Mouse (Mus musculus): ENCODE measurements around the gene Sele. TPM values are rescaled to one million over a fixed set of nuclear protein-coding genes. Genes with fewer than 3 reads are reported as not detected.

Gene Sele
- polyA plus RNA-seq, 1 experiment from 2014 or later = 0.06 TPM

DNA sequence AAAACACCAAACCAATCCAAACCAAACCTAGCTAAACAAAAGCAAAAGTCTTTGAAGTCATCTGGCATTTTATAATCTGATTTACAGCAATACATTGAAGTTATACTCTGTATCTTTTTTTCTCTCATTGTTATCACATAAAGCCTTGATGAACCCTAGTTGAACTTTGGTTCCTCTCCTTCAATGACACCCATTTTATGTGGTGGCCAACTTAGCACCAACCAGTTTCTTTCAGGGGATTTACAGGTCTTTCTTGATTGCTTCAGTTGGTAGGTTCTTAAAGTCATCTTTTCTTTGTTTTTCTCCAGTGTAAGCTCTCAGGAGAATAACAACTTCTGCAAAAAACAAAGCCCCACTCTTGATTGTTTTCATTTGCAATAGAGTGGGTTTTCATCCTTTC lies 21.2 kb downstream of the Sele start:
- Histone ChIP-seq H3K36me3 (ENCODE audit: control insufficient read depth, insufficient read depth, low read length) (no peaks in the 10 kb centered on the region), H3K4me3 (ENCODE audit: low read length) (no peak overlapping the region), H3K9me3 (ENCODE audit: control insufficient read depth, low read length) (no peaks in the 10 kb centered on the region)

DNA sequence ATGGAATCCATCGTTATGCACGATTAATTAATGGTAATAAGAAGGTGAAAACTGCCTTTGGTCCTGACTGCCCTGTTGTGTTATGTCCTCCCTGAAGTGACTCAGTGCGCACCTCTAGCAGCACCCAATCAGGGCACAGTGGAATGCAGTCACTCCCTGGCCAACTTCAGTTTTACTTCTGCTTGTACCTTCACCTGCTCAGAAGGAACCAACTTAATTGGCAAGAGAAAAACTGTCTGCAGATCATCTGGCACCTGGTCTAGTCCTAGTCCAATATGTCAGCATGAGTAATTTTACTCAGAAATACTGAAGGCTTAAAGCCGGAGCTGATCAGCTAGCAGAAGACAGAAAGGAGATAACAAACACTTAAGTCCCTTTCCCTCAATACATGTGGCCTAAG lies 22.4 kb downstream of the Sele start:
- ATAC-seq = no peak
- no peak overlapping the region for H3K27ac ChIP-seq (ENCODE audit: low read length)
- H3K9ac ChIP-seq (ENCODE audit: low read depth, low read length) = no peak overlapping the region
- no peaks in the 10 kb centered on the region for H3K9me3 ChIP-seq (ENCODE audit: control insufficient read depth, low read length)
- WGBS = 85% methylated on average over 4 of the region's 4 CpGs
- no peaks in the 10 kb centered on the region for H3K27me3 ChIP-seq (replicated peaks; ENCODE audit: control insufficient read depth, insufficient read depth, low read length)
- H3K4me2 ChIP-seq (ENCODE audit: low read depth, low read length) = no peak overlapping the region
- no peak overlapping the region for H3K4me3 ChIP-seq (ENCODE audit: low read length)
- H3K4me1 ChIP-seq (ENCODE audit: control insufficient read depth, insufficient read depth, low read length) = no peaks in the 10 kb centered on the region
- H3K36me3 ChIP-seq (ENCODE audit: control insufficient read depth, insufficient read depth, low read length) = no peaks in the 10 kb centered on the region

More for the DNA sequence above, 21.2 kb downstream of the Sele start:
- H3K27me3 ChIP-seq (replicated peaks; ENCODE audit: control insufficient read depth, insufficient read depth, low read length) = no peaks in the 10 kb centered on the region
- no peaks in the 10 kb centered on the region for H3K4me1 ChIP-seq (ENCODE audit: control insufficient read depth, insufficient read depth, low read length)
- no peak overlapping the region for H3K27ac ChIP-seq (ENCODE audit: low read length)
- no peak overlapping the region for H3K4me2 ChIP-seq (ENCODE audit: low read depth, low read length)
- no peak for ATAC-seq
- H3K9ac ChIP-seq (ENCODE audit: low read depth, low read length) = no peak overlapping the region

DNA sequence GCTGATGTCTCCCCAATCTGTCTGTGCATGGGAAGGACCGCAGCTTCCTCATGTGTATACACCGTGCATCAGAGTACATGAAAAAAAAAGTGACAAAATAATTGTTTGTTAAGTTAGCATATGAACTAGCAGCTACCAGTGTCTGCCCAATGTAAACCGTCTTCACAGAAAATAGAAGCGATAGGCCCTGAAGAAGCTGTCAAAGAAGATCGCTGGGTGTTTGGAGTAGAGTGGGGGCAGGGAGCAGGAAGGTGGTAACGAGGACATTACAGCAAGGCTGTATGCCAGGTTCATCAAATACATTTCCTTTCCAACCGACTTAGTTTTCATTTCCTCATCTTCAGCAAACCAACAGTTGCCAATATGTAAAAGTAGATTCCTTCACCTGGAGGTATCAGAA lies 23.1 kb downstream of the Sele start:
- no peak overlapping the region for H3K4me2 ChIP-seq (ENCODE audit: low read depth, low read length)
- H3K36me3 ChIP-seq (ENCODE audit: control insufficient read depth, insufficient read depth, low read length) = no peaks in the 10 kb centered on the region
- no peak overlapping the region for H3K9ac ChIP-seq (ENCODE audit: low read depth, low read length)
- H3K4me1 ChIP-seq (ENCODE audit: control insufficient read depth, insufficient read depth, low read length) = no peaks in the 10 kb centered on the region
- H3K4me3 ChIP-seq (ENCODE audit: low read length) = no peak overlapping the region
- no peak overlapping the region for H3K27ac ChIP-seq (ENCODE audit: low read length)
- H3K27me3 ChIP-seq (replicated peaks; ENCODE audit: control insufficient read depth, insufficient read depth, low read length) = no peaks in the 10 kb centered on the region
- H3K9me3 ChIP-seq (ENCODE audit: control insufficient read depth, low read length) = no peaks in the 10 kb centered on the region
- 74% methylated on average over 7 of the region's 7 CpGs for WGBS
- no peak for ATAC-seq

DNA sequence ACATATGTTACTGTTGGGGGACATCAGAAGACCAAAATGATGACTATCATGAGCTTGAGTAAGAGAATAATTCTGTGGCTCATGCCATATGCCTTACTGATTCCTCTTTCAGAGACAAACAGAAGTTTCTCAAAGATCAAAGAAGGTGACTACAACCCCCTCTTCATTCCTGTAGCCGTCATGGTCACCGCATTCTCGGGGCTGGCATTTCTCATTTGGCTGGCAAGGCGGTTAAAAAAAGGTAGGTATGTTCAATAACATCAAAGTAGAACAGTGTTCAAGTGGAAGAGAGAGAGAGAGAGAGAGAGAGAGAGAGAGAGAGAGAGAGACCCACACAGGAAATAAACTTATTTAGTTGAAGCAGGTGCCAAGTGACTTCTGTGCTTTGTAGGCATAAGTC lies 24.0 kb downstream of the Sele start:
- Histone ChIP-seq H3K4me1 (ENCODE audit: control insufficient read depth, insufficient read depth, low read length) (no peaks in the 10 kb centered on the region), H3K27me3 (replicated peaks; ENCODE audit: control insufficient read depth, insufficient read depth, low read length) (no peaks in the 10 kb centered on the region), H3K27ac (ENCODE audit: low read length) (no peak overlapping the region), H3K9me3 (ENCODE audit: control insufficient read depth, low read length) (no peaks in the 10 kb centered on the region), H3K4me3 (ENCODE audit: low read length) (no peak overlapping the region), H3K36me3 (ENCODE audit: control insufficient read depth, insufficient read depth, low read length) (no peaks in the 10 kb centered on the region), H3K9ac (ENCODE audit: low read depth, low read length) (no peak overlapping the region), H3K4me2 (ENCODE audit: low read depth, low read length) (no peak overlapping the region)
- ATAC-seq = no peak
- 94% methylated on average over 4 of the region's 4 CpGs for WGBS

DNA sequence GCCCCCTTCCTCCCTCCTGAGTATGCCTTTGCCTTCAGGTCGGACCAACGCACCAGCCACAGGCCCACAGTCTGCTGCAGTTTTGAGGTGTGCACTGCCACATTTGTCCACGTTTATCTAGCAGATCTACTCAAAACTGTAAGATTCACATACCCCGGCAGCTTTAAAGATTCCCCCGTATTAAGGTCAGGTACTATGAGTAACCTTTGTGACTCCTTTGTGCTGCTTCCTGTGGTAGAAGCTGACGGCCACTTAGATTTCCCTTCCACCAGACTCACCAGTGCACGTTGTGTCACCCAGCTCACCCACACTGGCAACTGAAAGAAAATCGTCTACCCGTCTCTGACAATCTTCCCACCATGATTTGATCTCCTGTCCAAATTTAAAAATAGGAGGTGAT lies 25.1 kb downstream of the Sele start:
- no peak overlapping the region for H3K4me2 ChIP-seq (ENCODE audit: low read depth, low read length)
- WGBS = 82% methylated on average over 9 of the region's 9 CpGs
- no peak overlapping the region for H3K9ac ChIP-seq (ENCODE audit: low read depth, low read length)
- no peak overlapping the region for H3K27ac ChIP-seq (ENCODE audit: low read length)
- H3K4me3 ChIP-seq (ENCODE audit: low read length) = no peak overlapping the region
- no peaks in the 10 kb centered on the region for H3K4me1 ChIP-seq (ENCODE audit: control insufficient read depth, insufficient read depth, low read length)
- no peaks in the 10 kb centered on the region for H3K36me3 ChIP-seq (ENCODE audit: control insufficient read depth, insufficient read depth, low read length)
- ATAC-seq = no peak
- no peaks in the 10 kb centered on the region for H3K9me3 ChIP-seq (ENCODE audit: control insufficient read depth, low read length)
- no peaks in the 10 kb centered on the region for H3K27me3 ChIP-seq (replicated peaks; ENCODE audit: control insufficient read depth, insufficient read depth, low read length)

DNA sequence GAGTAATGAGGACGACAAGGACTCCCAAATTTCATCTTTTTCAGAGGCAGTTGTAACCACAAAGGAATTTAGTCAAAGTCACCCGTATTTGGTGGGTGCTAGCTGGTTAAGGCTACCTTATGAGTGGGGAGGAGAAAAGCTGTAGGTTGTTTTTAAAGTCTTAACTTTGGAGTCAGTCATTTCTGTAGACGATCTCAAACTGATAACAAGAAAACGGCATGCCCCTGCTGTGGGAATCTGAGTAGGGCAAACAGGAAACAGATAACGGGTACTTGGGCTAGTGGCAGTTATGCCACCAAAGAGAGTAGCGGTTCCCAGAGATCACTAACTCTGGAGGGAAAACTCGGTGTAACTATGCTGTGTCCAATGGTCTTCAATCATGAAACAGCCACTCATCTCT lies 25.8 kb downstream of the Sele start:
- Histone ChIP-seq H3K9ac (ENCODE audit: low read depth, low read length) (no peak overlapping the region), H3K4me1 (ENCODE audit: control insufficient read depth, insufficient read depth, low read length) (no peaks in the 10 kb centered on the region), H3K27ac (ENCODE audit: low read length) (no peak overlapping the region), H3K4me3 (ENCODE audit: low read length) (no peak overlapping the region), H3K9me3 (ENCODE audit: control insufficient read depth, low read length) (no peaks in the 10 kb centered on the region), H3K36me3 (ENCODE audit: control insufficient read depth, insufficient read depth, low read length) (no peaks in the 10 kb centered on the region), H3K27me3 (replicated peaks; ENCODE audit: control insufficient read depth, insufficient read depth, low read length) (no peaks in the 10 kb centered on the region), H3K4me2 (ENCODE audit: low read depth, low read length) (no peak overlapping the region)
- 78% methylated on average over 7 of the region's 7 CpGs for WGBS
- ATAC-seq = no peak

DNA sequence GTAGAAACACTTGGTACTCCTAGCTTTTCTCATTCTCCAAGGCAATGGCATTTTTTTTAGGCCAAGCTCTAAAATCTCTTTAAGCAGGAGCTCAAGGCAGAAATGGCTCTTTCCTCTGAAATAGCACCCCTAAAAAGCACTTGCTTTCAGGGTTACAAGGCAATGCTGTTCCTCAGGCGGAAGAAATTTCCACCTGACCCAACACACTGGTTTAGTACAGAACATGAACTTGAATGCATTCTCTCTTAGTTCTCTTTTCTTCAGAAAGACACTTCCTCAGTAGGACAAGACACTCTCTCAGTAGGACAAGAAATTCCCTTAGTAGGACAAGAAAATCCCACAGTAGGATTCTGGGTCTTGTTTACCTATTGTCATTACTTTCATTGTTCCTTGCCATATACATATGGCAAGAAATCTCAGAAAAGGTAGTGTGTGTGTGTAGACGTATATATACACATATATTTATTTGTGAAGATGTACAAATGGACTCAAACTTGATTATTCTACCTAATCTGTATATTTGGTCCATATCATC lies 26.6 kb downstream of the Sele start:
- Histone ChIP-seq H3K4me1 (ENCODE audit: control insufficient read depth, insufficient read depth, low read length) (no peaks in the 10 kb centered on the region), H3K9me3 (ENCODE audit: control insufficient read depth, low read length) (no peaks in the 10 kb centered on the region), H3K4me2 (ENCODE audit: low read depth, low read length) (no peak overlapping the region), H3K27me3 (replicated peaks; ENCODE audit: control insufficient read depth, insufficient read depth, low read length) (no peaks in the 10 kb centered on the region), H3K4me3 (ENCODE audit: low read length) (no peak overlapping the region), H3K9ac (ENCODE audit: low read depth, low read length) (no peak overlapping the region), H3K27ac (ENCODE audit: low read length) (no peak overlapping the region), H3K36me3 (ENCODE audit: control insufficient read depth, insufficient read depth, low read length) (no peaks in the 10 kb centered on the region)
- 85% methylated on average over 2 of the region's 2 CpGs for WGBS
- ATAC-seq = no peak

DNA sequence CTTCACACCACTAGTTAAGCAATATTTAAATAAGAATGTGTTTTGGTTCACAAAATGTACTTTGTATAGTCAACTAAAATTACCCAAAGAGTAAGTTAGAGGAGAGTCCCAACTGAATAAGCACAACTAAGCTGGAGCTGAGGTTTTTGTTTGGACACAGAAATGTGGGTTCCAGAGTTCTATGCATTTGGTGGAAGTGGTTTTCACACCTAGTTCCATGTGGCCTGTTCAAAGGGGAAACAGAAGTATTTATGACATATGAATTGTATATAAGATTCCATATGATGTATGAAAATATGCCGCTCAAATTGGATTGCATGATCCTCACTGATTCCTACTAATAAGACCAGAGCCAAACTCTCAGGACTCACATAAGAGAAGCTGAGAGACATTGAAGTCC lies 27.4 kb downstream of the Sele start:
- Histone ChIP-seq H3K27ac (ENCODE audit: low read length) (no peak overlapping the region), H3K36me3 (ENCODE audit: control insufficient read depth, insufficient read depth, low read length) (no peaks in the 10 kb centered on the region), H3K27me3 (replicated peaks; ENCODE audit: control insufficient read depth, insufficient read depth, low read length) (no peaks in the 10 kb centered on the region), H3K9ac (ENCODE audit: low read depth, low read length) (no peak overlapping the region), H3K4me1 (ENCODE audit: control insufficient read depth, insufficient read depth, low read length) (no peaks in the 10 kb centered on the region), H3K9me3 (ENCODE audit: control insufficient read depth, low read length) (no peaks in the 10 kb centered on the region), H3K4me3 (ENCODE audit: low read length) (no peak overlapping the region), H3K4me2 (ENCODE audit: low read depth, low read length) (no peak overlapping the region)
- no peak for ATAC-seq
- 96% methylated on average over 1 of the region's 1 CpGs for WGBS

DNA sequence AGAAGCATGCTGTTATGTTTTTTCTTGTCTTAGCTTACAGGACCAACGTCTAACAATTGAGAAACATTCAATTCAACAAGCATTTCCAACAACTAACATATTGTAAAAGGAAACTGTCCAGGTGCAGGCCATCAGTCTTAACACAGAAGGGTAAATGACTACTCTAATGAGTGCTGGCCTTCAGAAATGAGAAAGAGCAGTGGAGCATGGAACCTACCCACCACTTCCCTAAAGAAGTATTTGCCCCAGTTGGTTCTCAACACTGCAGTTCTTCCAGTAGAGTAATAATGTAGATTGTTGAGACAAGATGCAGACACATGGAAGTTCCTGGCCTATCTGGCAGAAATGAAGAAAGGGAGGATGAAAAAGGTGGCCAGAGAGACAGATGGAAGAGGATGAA lies 28.4 kb downstream of the Sele start:
- Histone ChIP-seq H3K4me1 (ENCODE audit: control insufficient read depth, insufficient read depth, low read length) (no peaks in the 10 kb centered on the region), H3K27me3 (replicated peaks; ENCODE audit: control insufficient read depth, insufficient read depth, low read length) (no peaks in the 10 kb centered on the region), H3K9me3 (ENCODE audit: control insufficient read depth, low read length) (no peaks in the 10 kb centered on the region), H3K9ac (ENCODE audit: low read depth, low read length) (no peak overlapping the region), H3K4me3 (ENCODE audit: low read length) (no peak overlapping the region), H3K36me3 (ENCODE audit: control insufficient read depth, insufficient read depth, low read length) (no peaks in the 10 kb centered on the region), H3K27ac (ENCODE audit: low read length) (no peak overlapping the region), H3K4me2 (ENCODE audit: low read depth, low read length) (no peak overlapping the region)
- 53% methylated on average over 1 of the region's 1 CpGs for WGBS
- ATAC-seq = no peak

DNA sequence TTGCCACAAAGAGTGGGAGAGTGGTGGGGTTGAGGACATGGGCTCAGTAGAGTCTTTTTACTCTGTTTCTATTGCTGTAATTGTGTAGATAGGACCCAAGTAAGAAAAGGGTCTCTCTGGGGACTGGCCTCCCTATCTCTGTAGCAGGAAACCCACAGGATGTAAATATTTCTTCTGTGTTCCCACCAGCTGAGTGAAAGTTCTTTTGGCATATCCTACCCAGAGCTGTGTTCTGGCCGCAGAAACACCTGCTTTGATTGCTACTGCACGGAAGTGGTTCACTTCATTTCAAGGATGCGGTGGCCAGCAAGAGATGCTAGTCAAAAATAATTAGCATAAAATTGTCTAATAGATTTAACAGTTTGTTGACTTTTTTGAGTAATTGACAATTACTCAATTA lies 29.0 kb downstream of the Sele start:
- no peaks in the 10 kb centered on the region for H3K27me3 ChIP-seq (replicated peaks; ENCODE audit: control insufficient read depth, insufficient read depth, low read length)
- H3K9ac ChIP-seq (ENCODE audit: low read depth, low read length) = no peak overlapping the region
- H3K4me2 ChIP-seq (ENCODE audit: low read depth, low read length) = no peak overlapping the region
- H3K4me1 ChIP-seq (ENCODE audit: control insufficient read depth, insufficient read depth, low read length) = no peaks in the 10 kb centered on the region
- H3K36me3 ChIP-seq (ENCODE audit: control insufficient read depth, insufficient read depth, low read length) = no peaks in the 10 kb centered on the region
- H3K4me3 ChIP-seq (ENCODE audit: low read length) = no peak overlapping the region
- H3K9me3 ChIP-seq (ENCODE audit: control insufficient read depth, low read length) = no peaks in the 10 kb centered on the region
- 87% methylated on average over 3 of the region's 3 CpGs for WGBS
- no peak for ATAC-seq
- H3K27ac ChIP-seq (ENCODE audit: low read length) = no peak overlapping the region

All from intestine, embryonic 16.5 days (tissue).